Mouse (Mus musculus): ENCODE data around the gene Aloxe3.

- TF ChIP-seq CTCF (IDR thresholded peaks at IDR 0.05; ENCODE audit: extremely low read depth, insufficient read length, insufficient replicate concordance, low read depth, low read length) (no peak), POLR2A (IDR thresholded peaks at IDR 0.05; ENCODE audit: low read depth, low read length) (no peak)
Measured at GRCm38 (mm10) chr11:69185936-69186335, 60.2 kb downstream of the Aloxe3 start.
